Mouse (Mus musculus): ENCODE data around the gene Zfp334. TPM values are rescaled to one million over a fixed set of nuclear protein-coding genes. Genes with fewer than 3 reads are reported as not detected.

The Zfp334 gene
- polyA plus RNA-seq, 1 experiment from 2014 or later = 9.2 TPM

DNA sequence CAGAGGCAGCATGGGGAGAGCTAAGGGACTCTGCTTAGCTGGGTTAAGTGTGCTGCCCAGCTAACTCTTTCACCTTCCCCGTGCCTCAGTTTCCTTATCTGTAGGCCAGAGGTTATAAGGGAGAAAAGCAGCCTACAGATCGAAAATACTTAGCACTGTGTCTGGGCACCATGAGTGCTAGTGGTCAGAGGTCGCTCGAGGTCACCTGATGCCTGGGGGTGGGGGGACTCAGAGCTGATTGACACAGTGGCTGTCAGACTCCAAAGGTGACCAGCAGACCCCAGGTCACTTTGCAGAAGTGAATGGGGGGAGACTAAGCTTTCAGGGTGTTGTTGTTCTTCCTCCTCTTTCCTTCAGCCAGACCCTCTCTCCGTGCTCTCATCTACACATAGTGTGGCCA, 26.3 kb upstream of the Zfp334 start:
- no peak for ATAC-seq (replicated peaks; ENCODE audit: low FRiP score, low TSS enrichment, low read depth)
- Histone ChIP-seq H3K4me3 (ENCODE audit: low read depth, low read length) (no peak overlapping the region), H3K27me3 (replicated peaks; ENCODE audit: control insufficient read depth, insufficient read depth, low read length) (no peaks in the 10 kb centered on the region), H3K9ac (ENCODE audit: low read length) (no peak overlapping the region), H3K4me2 (ENCODE audit: low read length) (no peak overlapping the region), H3K4me1 (replicated peaks; ENCODE audit: control insufficient read depth, insufficient read depth, low read length) (0 out of 2 replicates have a peak, but pooled peaks cover 4% of the 10 kb centered on the region), H3K36me3 (ENCODE audit: control insufficient read depth, insufficient read depth, low read length) (no peaks in the 10 kb centered on the region), H3K27ac (ENCODE audit: low read depth) (no peak overlapping the region), H3K9me3 (ENCODE audit: control insufficient read depth, low read length) (no peaks in the 10 kb centered on the region)
- 69% methylated on average over 5 of the region's 5 CpGs for WGBS
- DNase-seq (ENCODE audit: low spot score) = no peak

DNA sequence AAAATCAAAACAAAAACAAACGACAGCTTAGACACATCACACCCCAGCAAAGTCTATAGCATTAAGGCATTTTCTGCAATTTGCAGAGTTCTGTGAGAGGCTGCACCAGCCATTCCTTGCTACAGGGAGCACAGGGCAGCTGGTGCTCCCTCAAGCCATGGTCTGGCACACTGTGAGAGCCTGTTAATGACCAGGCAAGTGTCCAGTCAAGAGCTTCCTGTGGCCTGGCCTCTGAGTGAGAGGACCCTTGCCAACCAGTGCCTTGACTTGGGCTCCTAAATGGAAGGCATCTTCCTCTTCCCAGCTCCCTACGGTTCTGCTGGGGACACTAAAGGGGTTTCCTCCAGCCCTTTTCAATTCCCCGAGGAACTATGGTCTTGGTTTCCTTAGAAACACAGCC, 25.8 kb upstream of the Zfp334 start:
- Histone ChIP-seq H3K4me3 (ENCODE audit: low read depth, low read length) (no peak overlapping the region), H3K36me3 (ENCODE audit: control insufficient read depth, insufficient read depth, low read length) (no peaks in the 10 kb centered on the region), H3K4me1 (replicated peaks; ENCODE audit: control insufficient read depth, insufficient read depth, low read length) (0 out of 2 replicates have a peak, but pooled peaks cover 4% of the 10 kb centered on the region), H3K9ac (ENCODE audit: low read length) (no peak overlapping the region), H3K9me3 (ENCODE audit: control insufficient read depth, low read length) (no peaks in the 10 kb centered on the region), H3K27me3 (replicated peaks; ENCODE audit: control insufficient read depth, insufficient read depth, low read length) (no peaks in the 10 kb centered on the region), H3K27ac (ENCODE audit: low read depth) (no peak overlapping the region), H3K4me2 (ENCODE audit: low read length) (no peak overlapping the region)
- no peak for DNase-seq (ENCODE audit: low spot score)
- WGBS = 49% methylated on average over 3 of the region's 3 CpGs
- no peak for ATAC-seq (replicated peaks; ENCODE audit: low FRiP score, low TSS enrichment, low read depth)

DNA sequence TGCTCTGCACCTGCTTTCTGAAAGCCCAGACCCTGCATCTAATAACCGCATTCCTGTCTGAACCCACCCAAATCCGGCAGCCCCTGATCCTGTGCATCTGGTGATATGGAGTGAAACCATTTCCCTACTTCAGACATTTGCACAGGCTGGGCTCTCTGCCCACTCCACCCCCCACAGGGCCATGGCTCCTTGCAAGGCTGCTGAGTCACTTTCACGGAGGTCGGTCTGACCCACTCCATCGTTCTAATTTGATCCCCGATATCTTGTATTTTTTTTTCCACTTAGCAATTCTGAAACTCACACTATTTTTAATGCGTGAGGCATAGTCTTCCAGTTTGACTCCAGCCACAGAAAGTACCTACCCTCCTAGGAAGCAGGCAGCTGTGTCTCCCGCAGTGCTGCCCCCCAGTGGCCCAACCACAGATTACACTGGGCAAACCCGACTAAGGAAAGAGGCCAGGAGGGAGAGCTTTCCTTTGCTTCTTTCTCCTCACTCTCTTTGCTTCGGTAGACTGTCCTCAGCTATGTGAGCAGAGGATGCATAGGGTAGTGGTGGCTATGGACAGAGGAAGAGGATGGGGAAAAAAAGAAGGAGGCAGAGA, 19.7 kb upstream of the Zfp334 start:
- 38% methylated on average over 10 of the region's 10 CpGs for WGBS
- Histone ChIP-seq H3K9me3 (ENCODE audit: control insufficient read depth, low read length) (no peaks in the 10 kb centered on the region), H3K4me1 (replicated peaks; ENCODE audit: control insufficient read depth, insufficient read depth, low read length) (peaks cover 8% of the 10 kb centered on the region), H3K36me3 (ENCODE audit: control insufficient read depth, insufficient read depth, low read length) (no peaks in the 10 kb centered on the region), H3K9ac (ENCODE audit: low read length) (no peak overlapping the region), H3K27ac (ENCODE audit: low read depth) (no peak overlapping the region), H3K27me3 (replicated peaks; ENCODE audit: control insufficient read depth, insufficient read depth, low read length) (no peaks in the 10 kb centered on the region), H3K4me2 (ENCODE audit: low read length) (no peak overlapping the region), H3K4me3 (ENCODE audit: low read depth, low read length) (no peak overlapping the region)
- DNase-seq (ENCODE audit: low spot score) = peak; percentile 86
- ATAC-seq (replicated peaks; ENCODE audit: low FRiP score, low TSS enrichment, low read depth) = no peak

DNA sequence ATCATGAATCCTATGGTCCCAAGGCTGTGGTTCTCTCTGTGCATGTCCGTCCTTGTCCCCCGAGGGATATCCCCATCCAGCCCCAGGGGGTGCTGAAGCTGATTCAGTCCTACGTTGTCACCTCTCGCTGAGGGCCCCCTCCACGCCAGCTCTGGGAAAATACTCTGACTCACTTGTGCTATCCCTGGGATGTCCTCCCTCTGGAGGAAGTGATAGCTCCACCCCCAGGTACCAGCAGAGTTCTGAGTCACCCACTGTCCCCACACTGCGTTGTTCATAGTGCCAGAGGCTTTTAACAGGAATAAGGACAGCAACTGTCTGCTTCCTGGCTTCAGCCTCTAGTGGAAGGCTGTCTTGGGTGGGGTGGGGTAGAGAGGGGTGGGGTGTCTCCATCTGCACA, 17.3 kb upstream of the Zfp334 start:
- no peak for ATAC-seq (replicated peaks; ENCODE audit: low FRiP score, low TSS enrichment, low read depth)
- 24% methylated on average over 6 of the region's 6 CpGs for WGBS

DNA sequence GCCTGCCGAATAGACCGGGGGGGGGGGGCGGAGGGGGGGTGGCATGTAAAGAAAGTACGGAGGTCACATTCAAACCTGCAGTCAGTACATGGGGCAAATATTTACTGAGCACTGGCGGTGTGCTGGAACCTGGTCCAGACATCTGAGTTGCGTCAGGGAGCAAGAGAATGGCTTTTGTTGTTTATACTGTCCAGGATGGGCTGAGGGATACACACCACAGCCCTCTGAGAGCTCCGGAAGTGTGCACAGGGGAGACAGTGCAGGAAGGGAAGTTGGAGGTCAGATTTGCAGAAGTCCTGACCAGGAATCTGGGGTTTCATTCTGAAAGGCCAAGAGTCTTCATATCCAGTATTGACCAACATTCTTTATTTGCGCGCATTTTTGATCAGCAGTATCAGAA, 16.9 kb upstream of the Zfp334 start:
- H3K4me1 ChIP-seq (replicated peaks; ENCODE audit: control insufficient read depth, insufficient read depth, low read length) = peaks cover 8% of the 10 kb centered on the region
- H3K27ac ChIP-seq (ENCODE audit: low read depth) = no peak overlapping the region; the same call in 1 of the 2 replicates
- H3K27me3 ChIP-seq (replicated peaks; ENCODE audit: control insufficient read depth, insufficient read depth, low read length) = no peaks in the 10 kb centered on the region
- H3K36me3 ChIP-seq (ENCODE audit: control insufficient read depth, insufficient read depth, low read length) = no peaks in the 10 kb centered on the region
- H3K4me2 ChIP-seq (ENCODE audit: low read length) = no peak overlapping the region
- H3K9me3 ChIP-seq (ENCODE audit: control insufficient read depth, low read length) = no peaks in the 10 kb centered on the region
- DNase-seq (ENCODE audit: low spot score) (no peak), ATAC-seq (replicated peaks; ENCODE audit: low FRiP score, low TSS enrichment, low read depth) (no peak)
- no peak overlapping the region for H3K9ac ChIP-seq (ENCODE audit: low read length)
- 28% methylated on average over 9 of the region's 9 CpGs for WGBS
- no peak overlapping the region for H3K4me3 ChIP-seq (ENCODE audit: low read depth, low read length)

More for the DNA sequence above, 17.3 kb upstream of the Zfp334 start:
- no peak for DNase-seq (ENCODE audit: low spot score)
- H3K4me3 ChIP-seq (ENCODE audit: low read depth, low read length) = no peak overlapping the region
- H3K9me3 ChIP-seq (ENCODE audit: control insufficient read depth, low read length) = no peaks in the 10 kb centered on the region
- no peak overlapping the region for H3K4me2 ChIP-seq (ENCODE audit: low read length)
- peaks cover 8% of the 10 kb centered on the region for H3K4me1 ChIP-seq (replicated peaks; ENCODE audit: control insufficient read depth, insufficient read depth, low read length)
- H3K36me3 ChIP-seq (ENCODE audit: control insufficient read depth, insufficient read depth, low read length) = no peaks in the 10 kb centered on the region
- no peaks in the 10 kb centered on the region for H3K27me3 ChIP-seq (replicated peaks; ENCODE audit: control insufficient read depth, insufficient read depth, low read length)
- no peak overlapping the region for H3K9ac ChIP-seq (ENCODE audit: low read length)
- H3K27ac ChIP-seq (ENCODE audit: low read depth) = no peak overlapping the region; the same call in 1 of the 2 replicates

- H3K36me3 ChIP-seq (ENCODE audit: control insufficient read depth, insufficient read depth, low read length) = no peaks in the 10 kb centered on the region
- WGBS = 69% methylated on average over 15 of the region's 15 CpGs
- H3K27me3 ChIP-seq (replicated peaks; ENCODE audit: control insufficient read depth, insufficient read depth, low read length) = no peaks in the 10 kb centered on the region
- peaks cover 14% of the 10 kb centered on the region for H3K4me1 ChIP-seq (replicated peaks; ENCODE audit: control insufficient read depth, insufficient read depth, low read length)
- DNase-seq (ENCODE audit: low spot score) (no peak), ATAC-seq (replicated peaks; ENCODE audit: low FRiP score, low TSS enrichment, low read depth) (no peak)
- H3K4me2 ChIP-seq (ENCODE audit: low read length) = no peak overlapping the region
- H3K9me3 ChIP-seq (ENCODE audit: control insufficient read depth, low read length) = no peaks in the 10 kb centered on the region
- no peak overlapping the region for H3K4me3 ChIP-seq (ENCODE audit: low read depth, low read length)
- no peak overlapping the region for H3K9ac ChIP-seq (ENCODE audit: low read length)
- no peak overlapping the region for H3K27ac ChIP-seq (ENCODE audit: low read depth)
These were observed 10.2 kb upstream of the Zfp334 start for GRCm38 (mm10) chr2:165398164-165398785.

DNA sequence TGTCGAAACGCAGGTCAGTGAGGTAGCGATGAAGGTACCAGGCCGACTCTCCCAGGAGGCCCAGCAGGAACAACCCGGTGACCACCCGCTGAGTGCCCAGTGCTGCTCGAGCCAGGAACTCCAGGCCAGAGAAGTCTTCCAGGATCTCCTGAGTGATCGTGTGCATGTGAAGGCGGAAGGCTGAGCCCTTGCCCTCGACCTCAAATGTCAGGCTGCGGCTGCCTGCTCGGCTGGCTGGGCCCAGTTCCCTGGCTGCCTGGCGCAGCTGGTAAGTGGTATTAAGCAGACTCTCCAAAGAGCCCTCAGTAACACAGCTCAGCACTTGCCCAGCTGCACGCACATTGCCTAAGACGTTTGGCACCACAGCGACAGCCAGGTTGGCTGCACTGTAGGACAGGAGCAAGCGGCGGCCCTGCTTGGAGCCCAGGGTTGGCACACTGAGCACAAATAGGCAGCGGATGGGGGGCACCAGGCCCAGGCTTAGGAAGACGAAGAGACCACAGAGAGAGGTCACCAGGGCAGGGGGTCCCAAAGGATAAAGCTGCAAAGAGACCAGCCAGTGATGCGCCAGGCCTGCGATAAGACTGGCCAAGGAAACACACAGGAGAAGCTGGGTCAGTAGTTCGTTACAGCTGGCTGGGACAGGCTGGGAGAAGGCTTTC, 9.6 kb upstream of the Zfp334 start:
- H3K27ac ChIP-seq (ENCODE audit: low read depth) = no peak overlapping the region
- DNase-seq (ENCODE audit: low spot score) = no peak

DNA sequence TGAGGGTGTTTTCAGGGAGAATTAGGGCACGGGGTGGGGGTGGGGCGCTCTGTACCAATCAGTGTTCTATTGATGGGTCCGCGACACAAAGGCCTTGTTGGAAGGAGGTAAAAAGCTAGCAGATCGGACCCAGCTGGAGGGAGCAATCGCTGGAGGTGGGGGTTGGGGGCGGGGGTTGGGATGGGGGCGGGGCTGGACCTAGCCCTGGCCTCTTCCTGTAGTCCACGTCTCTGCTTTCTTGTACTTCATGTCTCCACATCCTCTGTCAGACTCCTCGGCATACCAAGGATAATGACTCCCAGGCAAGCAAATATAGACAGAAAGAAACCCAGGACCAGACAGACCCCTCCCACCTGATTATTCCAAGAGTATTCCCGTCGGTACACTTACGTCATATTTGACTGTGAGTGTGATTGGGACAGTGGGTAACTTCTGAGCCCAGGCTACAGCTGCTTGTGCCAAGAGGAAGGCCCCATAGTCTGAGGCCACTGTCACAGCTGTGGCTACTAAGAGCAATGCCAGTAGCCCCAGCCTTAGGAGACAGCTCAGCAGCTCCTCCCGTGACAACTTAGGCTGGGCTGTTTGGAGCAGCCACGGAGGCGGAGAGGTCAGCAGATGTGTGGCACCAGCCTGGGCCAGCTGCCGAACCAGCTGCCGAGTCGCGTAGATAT, 8.9 kb upstream of the Zfp334 start:
- Histone ChIP-seq H3K27ac (ENCODE audit: low read depth) (no peak overlapping the region), H3K9me3 (ENCODE audit: control insufficient read depth, low read length) (no peaks in the 10 kb centered on the region), H3K4me2 (ENCODE audit: low read length) (peak overlapping the region; percentile 12; the same call in 1 of the 2 replicates), H3K9ac (ENCODE audit: low read length) (no peak overlapping the region), H3K36me3 (ENCODE audit: control insufficient read depth, insufficient read depth, low read length) (no peaks in the 10 kb centered on the region), H3K4me1 (replicated peaks; ENCODE audit: control insufficient read depth, insufficient read depth, low read length) (peaks cover 14% of the 10 kb centered on the region), H3K4me3 (ENCODE audit: low read depth, low read length) (no peak overlapping the region), H3K27me3 (replicated peaks; ENCODE audit: control insufficient read depth, insufficient read depth, low read length) (no peaks in the 10 kb centered on the region)
- 41% methylated on average over 20 of the region's 20 CpGs for WGBS
- DNase-seq (ENCODE audit: low spot score) = no peak
- 0 out of 2 replicates have a peak, but pooled peaks have one; percentile 48 for ATAC-seq (replicated peaks; ENCODE audit: low FRiP score, low TSS enrichment, low read depth)

More for the DNA sequence above, 9.6 kb upstream of the Zfp334 start:
- H3K9me3 ChIP-seq (ENCODE audit: control insufficient read depth, low read length) = no peaks in the 10 kb centered on the region
- no peak overlapping the region for H3K4me3 ChIP-seq (ENCODE audit: low read depth, low read length)
- peaks cover 14% of the 10 kb centered on the region for H3K4me1 ChIP-seq (replicated peaks; ENCODE audit: control insufficient read depth, insufficient read depth, low read length)
- no peaks in the 10 kb centered on the region for H3K27me3 ChIP-seq (replicated peaks; ENCODE audit: control insufficient read depth, insufficient read depth, low read length)
- 62% methylated on average over 23 of the region's 23 CpGs for WGBS
- no peak for ATAC-seq (replicated peaks; ENCODE audit: low FRiP score, low TSS enrichment, low read depth)
- H3K4me2 ChIP-seq (ENCODE audit: low read length) = no peak overlapping the region
- H3K36me3 ChIP-seq (ENCODE audit: control insufficient read depth, insufficient read depth, low read length) = no peaks in the 10 kb centered on the region
- no peak overlapping the region for H3K9ac ChIP-seq (ENCODE audit: low read length)

Measured in intestine, embryonic 14.5 days (tissue).